Mouse (Mus musculus): ENCODE results near the gene Mad2l2.
A peak's percentile ranks its signal among the peaks of the same experiment; 100 is the strongest.

DNA sequence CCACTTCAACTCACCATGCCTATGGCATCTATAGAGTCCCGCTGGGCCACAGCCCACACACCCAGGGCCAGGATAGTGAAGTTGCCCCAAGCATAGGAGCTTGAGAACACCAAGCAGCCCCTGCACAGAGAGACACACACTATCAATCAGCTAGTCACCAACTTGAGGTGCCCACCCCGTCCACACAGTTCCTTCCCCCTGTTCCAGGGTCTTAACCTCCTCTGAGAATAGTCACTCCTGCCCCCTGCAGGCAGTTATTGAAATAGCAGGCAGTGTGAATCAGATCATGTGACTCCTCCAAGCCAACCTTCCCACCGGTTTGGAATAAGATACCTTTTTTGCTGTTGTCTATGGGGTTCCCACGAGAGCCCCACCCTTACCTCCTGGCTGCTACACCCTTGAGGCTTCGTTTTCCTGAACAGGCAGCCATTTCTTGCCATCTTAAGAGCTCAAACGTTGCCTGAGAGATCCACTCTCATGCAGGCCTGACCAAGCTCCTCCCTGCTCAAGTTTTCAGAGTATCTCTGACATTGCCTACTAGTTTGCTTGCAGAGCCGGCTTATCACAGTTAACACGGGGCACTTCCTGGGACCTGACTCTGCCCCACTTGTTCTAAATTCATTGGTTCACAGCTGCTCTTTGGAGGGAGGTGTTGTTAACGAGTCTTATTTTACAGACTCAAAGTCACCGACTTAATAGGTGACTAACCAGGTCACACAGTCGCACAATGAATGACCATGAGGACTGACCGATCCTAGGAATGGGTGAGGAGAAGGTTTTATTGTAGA lies 47.7 kb upstream of the Mad2l2 start:
- TF ChIP-seq CTCF (IDR thresholded peaks at IDR 0.05; ENCODE audit: low read depth) (peak; percentile 86), EP300 (IDR thresholded peaks at IDR 0.05; ENCODE audit: low read depth) (no peak)

All from liver, postnatal 0 days (tissue).